Mouse (Mus musculus): ENCODE measurements around the gene Fetub. TPM values are rescaled to one million over a fixed set of nuclear protein-coding genes. Genes with fewer than 3 reads are reported as not detected.

Gene Fetub
- polyA plus RNA-seq, 1 experiment = 5.1 TPM

GRCm38 (mm10) chr16:22881487-22881886 is 36.6 kb upstream of the Fetub start:
- no peak overlapping the region for H3K4me3 ChIP-seq (replicated peaks; ENCODE audit: control insufficient read depth, low read depth, low read length)
- 23% methylated on average over 4 of the region's 4 CpGs for WGBS
- H3K27ac ChIP-seq (ENCODE audit: control insufficient read depth, insufficient read depth, low read depth, low read length, poor library complexity) = no peak overlapping the region
- TF ChIP-seq CTCF (IDR thresholded peaks at IDR 0.05; ENCODE audit: control insufficient read depth, insufficient read depth, low read length) = no peak
- TF ChIP-seq POLR2A (IDR thresholded peaks at IDR 0.05; ENCODE audit: borderline replicate concordance, control insufficient read depth, low read depth, low read length) = no peak
- no peaks in the 10 kb centered on the region for H3K4me1 ChIP-seq (ENCODE audit: control insufficient read depth, insufficient read depth, low read length)

- no peak for TF ChIP-seq POLR2A (IDR thresholded peaks at IDR 0.05; ENCODE audit: borderline replicate concordance, control insufficient read depth, low read depth, low read length)
- no peaks in the 10 kb centered on the region for H3K4me1 ChIP-seq (ENCODE audit: control insufficient read depth, insufficient read depth, low read length)
- 67% methylated on average over 5 of the region's 5 CpGs for WGBS
- no peak overlapping the region for H3K27ac ChIP-seq (ENCODE audit: control insufficient read depth, insufficient read depth, low read depth, low read length, poor library complexity)
- no peak overlapping the region for H3K4me3 ChIP-seq (replicated peaks; ENCODE audit: control insufficient read depth, low read depth, low read length)
These were observed 34.7 kb upstream of the Fetub start for GRCm38 (mm10) chr16:22883441-22883840.

- TF ChIP-seq POLR2A (IDR thresholded peaks at IDR 0.05; ENCODE audit: borderline replicate concordance, control insufficient read depth, low read depth, low read length) (no peak), CTCF (IDR thresholded peaks at IDR 0.05; ENCODE audit: control insufficient read depth, insufficient read depth, low read length) (no peak)
- no peak overlapping the region for H3K4me3 ChIP-seq (replicated peaks; ENCODE audit: control insufficient read depth, low read depth, low read length)
- no peaks in the 10 kb centered on the region for H3K4me1 ChIP-seq (ENCODE audit: control insufficient read depth, insufficient read depth, low read length)
- H3K27ac ChIP-seq (ENCODE audit: control insufficient read depth, insufficient read depth, low read depth, low read length, poor library complexity) = no peak overlapping the region
- 22% methylated on average over 4 of the region's 4 CpGs for WGBS
These were observed 32.8 kb upstream of the Fetub start for GRCm38 (mm10) chr16:22885356-22885755.

- no peaks in the 10 kb centered on the region for H3K4me1 ChIP-seq (ENCODE audit: control insufficient read depth, insufficient read depth, low read length)
- 73% methylated on average over 3 of the region's 3 CpGs for WGBS
- TF ChIP-seq POLR2A (IDR thresholded peaks at IDR 0.05; ENCODE audit: borderline replicate concordance, control insufficient read depth, low read depth, low read length) = no peak
- no peak for TF ChIP-seq CTCF (IDR thresholded peaks at IDR 0.05; ENCODE audit: control insufficient read depth, insufficient read depth, low read length)
- no peak overlapping the region for H3K4me3 ChIP-seq (replicated peaks; ENCODE audit: control insufficient read depth, low read depth, low read length)
- no peak overlapping the region for H3K27ac ChIP-seq (ENCODE audit: control insufficient read depth, insufficient read depth, low read depth, low read length, poor library complexity)
These were observed 31.4 kb upstream of the Fetub start for GRCm38 (mm10) chr16:22886726-22887125.

- H3K27ac ChIP-seq (ENCODE audit: control insufficient read depth, insufficient read depth, low read depth, low read length, poor library complexity) = no peak overlapping the region
- TF ChIP-seq CTCF (IDR thresholded peaks at IDR 0.05; ENCODE audit: control insufficient read depth, insufficient read depth, low read length) (no peak), POLR2A (IDR thresholded peaks at IDR 0.05; ENCODE audit: borderline replicate concordance, control insufficient read depth, low read depth, low read length) (no peak)
- no peaks in the 10 kb centered on the region for H3K4me1 ChIP-seq (ENCODE audit: control insufficient read depth, insufficient read depth, low read length)
- 79% methylated on average over 4 of the region's 4 CpGs for WGBS
- no peak overlapping the region for H3K4me3 ChIP-seq (replicated peaks; ENCODE audit: control insufficient read depth, low read depth, low read length)
These were observed 29.3 kb upstream of the Fetub start for GRCm38 (mm10) chr16:22888835-22889234.

GRCm38 (mm10) chr16:22889716-22890115 is 28.4 kb upstream of the Fetub start:
- 29% methylated on average over 8 of the region's 8 CpGs for WGBS
- no peak for TF ChIP-seq CTCF (IDR thresholded peaks at IDR 0.05; ENCODE audit: control insufficient read depth, insufficient read depth, low read length)
- no peak for TF ChIP-seq POLR2A (IDR thresholded peaks at IDR 0.05; ENCODE audit: borderline replicate concordance, control insufficient read depth, low read depth, low read length)

GRCm38 (mm10) chr16:22890683-22891510 is 27.2 kb upstream of the Fetub start, which contains the start of gene Ahsg:
TSS of gene Ahsg (plus strand) at chr16:22891277.
- H3K4me1 ChIP-seq (ENCODE audit: control insufficient read depth, insufficient read depth, low read length) = no peaks in the 10 kb centered on the region
- H3K27ac ChIP-seq (ENCODE audit: control insufficient read depth, insufficient read depth, low read depth, low read length, poor library complexity) = no peak within 1 kb of the TSS
- no peak within 1 kb of the TSS for H3K4me3 ChIP-seq (replicated peaks; ENCODE audit: control insufficient read depth, low read depth, low read length)
- WGBS = 7% methylated on average over 11 of the region's 11 CpGs
- TF ChIP-seq POLR2A (IDR thresholded peaks at IDR 0.05; ENCODE audit: borderline replicate concordance, control insufficient read depth, low read depth, low read length) = no peak

More at GRCm38 (mm10) chr16:22889716-22890115, 28.4 kb upstream of the Fetub start:
- no peaks in the 10 kb centered on the region for H3K4me1 ChIP-seq (ENCODE audit: control insufficient read depth, insufficient read depth, low read length)
- no peak overlapping the region for H3K27ac ChIP-seq (ENCODE audit: control insufficient read depth, insufficient read depth, low read depth, low read length, poor library complexity)
- no peak overlapping the region for H3K4me3 ChIP-seq (replicated peaks; ENCODE audit: control insufficient read depth, low read depth, low read length)

GRCm38 (mm10) chr16:22891733-22892154 is 26.4 kb upstream of the Fetub start:
- Histone ChIP-seq H3K4me1 (ENCODE audit: control insufficient read depth, insufficient read depth, low read length) (no peaks in the 10 kb centered on the region), H3K27ac (ENCODE audit: control insufficient read depth, insufficient read depth, low read depth, low read length, poor library complexity) (no peak overlapping the region), H3K4me3 (replicated peaks; ENCODE audit: control insufficient read depth, low read depth, low read length) (no peak overlapping the region)
- WGBS = 78% methylated on average over 8 of the region's 8 CpGs
- TF ChIP-seq CTCF (IDR thresholded peaks at IDR 0.05; ENCODE audit: control insufficient read depth, insufficient read depth, low read length) = no peak
- TF ChIP-seq POLR2A (IDR thresholded peaks at IDR 0.05; ENCODE audit: borderline replicate concordance, control insufficient read depth, low read depth, low read length) = no peak
